Mouse (Mus musculus) liver, embryonic 12.5 days (tissue): ENCODE measurements at regions not wholly inside any gene's neighbourhood (a gene's known extent, or its start where the extent isn't known, plus 50 kb on each side); places are given as distances from the start of the nearest gene placed in this dataset.

Experiments
- ATAC-seq: fragments of 200-750 bp; cut with Nextera tagmentation; 2 replicates; pipeline ENCODE4 v1.8.0; 2017; ENCODE audit warnings: moderate number of reproducible peaks, mild to moderate bottlenecking, moderate library complexity
- H3K27ac ChIP-seq: fragments of 300-500 bp; sonication (generic); 2 replicates; pipeline ENCODE4 v1.5.1; 2016; ENCODE audit warnings: mild to moderate bottlenecking
- H3K27me3 ChIP-seq: fragments of 300-500 bp; sonication (generic); replicated peaks from 2 replicates; pipeline ENCODE4 v1.6.1; 2016; ENCODE audit warnings: mild to moderate bottlenecking, moderate library complexity
- H3K36me3 ChIP-seq: fragments of 300-500 bp; sonication (generic); 2 replicates; pipeline ENCODE4 v1.6.1; 2016; ENCODE audit warnings: mild to moderate bottlenecking, moderate library complexity
- H3K4me1 ChIP-seq: fragments of 300-500 bp; sonication (generic); 2 replicates; pipeline ENCODE4 v1.6.1; 2016
- H3K4me2 ChIP-seq: fragments of 300-500 bp; sonication (generic); 2 replicates; pipeline ENCODE4 v1.6.1; 2016; ENCODE audit warnings: mild to moderate bottlenecking, moderate library complexity
- H3K4me3 ChIP-seq: fragments of 300-500 bp; sonication (generic); 2 replicates; pipeline ENCODE4 v1.5.1; 2016; ENCODE audit warnings: mild to moderate bottlenecking, moderate library complexity
- H3K9ac ChIP-seq: fragments of 300-500 bp; sonication (generic); 2 replicates; pipeline ENCODE4 v1.6.1; 2016; ENCODE audit warnings: mild to moderate bottlenecking, moderate library complexity
- H3K9me3 ChIP-seq: fragments of 300-500 bp; sonication (generic); replicated peaks from 2 replicates; pipeline ENCODE4 v1.6.1; 2016; ENCODE audit warnings: mild to moderate bottlenecking, moderate library complexity
- WGBS: fragments of 180-500 bp; shearing (Covaris S2); methylation state at CpG from one replicate; pipeline ENCODE4 v1.1.7; 2016; ENCODE audit not compliant: insufficient replicate concordance; 5-methylcytosine and 5-hydroxymethylcytosine counted together

GRCm38 (mm10) chr17:29775836-29776235 lies 59.0 kb upstream of the Ccdc167 start:
- Histone ChIP-seq H3K36me3 (no peaks in the 10 kb centered on the region), H3K9ac (no peak overlapping the region), H3K9me3 (no peaks in the 10 kb centered on the region), H3K4me3 (no peak overlapping the region), H3K27me3 (peaks cover 58% of the 10 kb centered on the region), H3K4me2 (no peak overlapping the region), H3K4me1 (peaks cover 6% of the 10 kb centered on the region; the same call in 1 of the 2 replicates), H3K27ac (no peak overlapping the region)
- WGBS = 74% methylated on average over 14 of the region's 14 CpGs
- no peak for ATAC-seq

GRCm38 (mm10) chr17:29773339-29773738 lies 56.5 kb upstream of the Ccdc167 start:
- Histone ChIP-seq H3K27me3 (peaks cover 53% of the 10 kb centered on the region), H3K36me3 (no peaks in the 10 kb centered on the region), H3K9ac (no peak overlapping the region), H3K9me3 (no peaks in the 10 kb centered on the region), H3K4me2 (no peak overlapping the region), H3K4me3 (no peak overlapping the region), H3K27ac (no peak overlapping the region), H3K4me1 (peaks cover 9% of the 10 kb centered on the region)
- WGBS = 12% methylated on average over 14 of the region's 14 CpGs
- ATAC-seq = peak; percentile 54; the same call in 1 of the 2 replicates

- 65% methylated on average over 9 of the region's 9 CpGs for WGBS
- Histone ChIP-seq H3K27me3 (peaks cover 43% of the 10 kb centered on the region), H3K9ac (no peak overlapping the region), H3K4me2 (no peak overlapping the region), H3K27ac (no peak overlapping the region), H3K4me3 (no peak overlapping the region), H3K36me3 (no peaks in the 10 kb centered on the region), H3K4me1 (peaks cover 9% of the 10 kb centered on the region), H3K9me3 (no peaks in the 10 kb centered on the region)
- no peak for ATAC-seq
Observed at GRCm38 (mm10) chr17:29770914-29771313, 54.1 kb upstream of the Ccdc167 start.

DNA sequence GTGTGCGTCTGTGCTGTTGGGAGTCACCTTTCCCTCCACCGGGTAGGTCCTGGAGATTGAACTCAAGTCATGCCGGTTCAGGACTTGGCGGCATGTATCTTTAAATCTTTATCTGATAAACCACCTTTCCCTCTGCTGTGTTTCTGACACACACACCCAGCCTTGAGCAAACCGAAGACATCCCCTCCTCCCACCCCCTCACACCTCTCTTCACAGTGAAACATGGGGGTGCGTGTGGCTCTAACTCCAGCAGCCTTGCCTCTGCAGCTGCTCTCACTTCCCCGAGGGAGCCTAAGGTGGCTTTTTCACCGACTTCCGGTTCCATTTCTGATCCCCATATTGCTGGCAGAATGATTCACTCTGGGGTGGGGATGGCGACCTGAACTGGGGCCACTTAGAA lies 52.8 kb upstream of the Ccdc167 start:
- no peak overlapping the region for H3K4me2 ChIP-seq
- WGBS = 59% methylated on average over 10 of the region's 10 CpGs
- no peak overlapping the region for H3K9ac ChIP-seq
- ATAC-seq = no peak
- H3K4me1 ChIP-seq = peaks cover 9% of the 10 kb centered on the region
- no peaks in the 10 kb centered on the region for H3K9me3 ChIP-seq
- no peaks in the 10 kb centered on the region for H3K36me3 ChIP-seq
- H3K4me3 ChIP-seq = no peak overlapping the region
- no peak overlapping the region for H3K27ac ChIP-seq
- H3K27me3 ChIP-seq = peaks cover 30% of the 10 kb centered on the region

GRCm38 (mm10) chr17:29769143-29769542 lies 52.3 kb upstream of the Ccdc167 start:
- H3K4me3 ChIP-seq = no peak overlapping the region
- H3K4me1 ChIP-seq = peaks cover 9% of the 10 kb centered on the region
- no peak for ATAC-seq
- H3K9me3 ChIP-seq = no peaks in the 10 kb centered on the region
- H3K36me3 ChIP-seq = no peaks in the 10 kb centered on the region
- no peak overlapping the region for H3K9ac ChIP-seq
- H3K4me2 ChIP-seq = no peak overlapping the region
- 55% methylated on average over 7 of the region's 7 CpGs for WGBS
- H3K27ac ChIP-seq = no peak overlapping the region
- peaks cover 25% of the 10 kb centered on the region for H3K27me3 ChIP-seq

DNA sequence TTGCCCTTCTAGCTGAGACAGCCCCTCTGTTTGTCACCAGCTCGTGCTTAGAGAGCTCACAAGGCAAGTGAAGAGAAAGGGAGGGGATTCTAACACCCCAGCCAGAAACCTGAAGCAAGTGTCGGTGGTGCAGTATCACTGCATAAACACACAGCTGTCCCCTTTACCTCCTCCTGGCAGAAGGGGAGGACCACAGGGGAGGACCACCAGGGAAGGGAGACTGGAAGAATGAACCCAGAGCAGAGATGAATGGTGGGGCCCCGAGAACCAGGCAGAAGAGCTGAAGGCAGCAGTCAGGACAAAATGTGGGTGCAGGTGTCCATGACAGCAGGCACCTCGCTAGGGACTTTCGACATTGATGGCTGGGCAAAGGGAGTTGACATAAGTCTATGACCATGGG lies 51.8 kb upstream of the Ccdc167 start:
- H3K4me1 ChIP-seq = peaks cover 9% of the 10 kb centered on the region
- H3K9ac ChIP-seq = no peak overlapping the region
- no peaks in the 10 kb centered on the region for H3K36me3 ChIP-seq
- WGBS = 58% methylated on average over 5 of the region's 5 CpGs
- no peak overlapping the region for H3K4me2 ChIP-seq
- H3K9me3 ChIP-seq = no peaks in the 10 kb centered on the region
- no peak overlapping the region for H3K4me3 ChIP-seq
- H3K27me3 ChIP-seq = peaks cover 20% of the 10 kb centered on the region
- no peak overlapping the region for H3K27ac ChIP-seq
- no peak for ATAC-seq
